Mouse (Mus musculus) heart, adult 11 months (tissue): Measurements from ENCODE around the gene Irf2bp2.

Experiments used
- DNase-seq: peaks from one replicate; pipeline ENCODE4 v3.0.0; 2022

Gene Irf2bp2

DNA sequence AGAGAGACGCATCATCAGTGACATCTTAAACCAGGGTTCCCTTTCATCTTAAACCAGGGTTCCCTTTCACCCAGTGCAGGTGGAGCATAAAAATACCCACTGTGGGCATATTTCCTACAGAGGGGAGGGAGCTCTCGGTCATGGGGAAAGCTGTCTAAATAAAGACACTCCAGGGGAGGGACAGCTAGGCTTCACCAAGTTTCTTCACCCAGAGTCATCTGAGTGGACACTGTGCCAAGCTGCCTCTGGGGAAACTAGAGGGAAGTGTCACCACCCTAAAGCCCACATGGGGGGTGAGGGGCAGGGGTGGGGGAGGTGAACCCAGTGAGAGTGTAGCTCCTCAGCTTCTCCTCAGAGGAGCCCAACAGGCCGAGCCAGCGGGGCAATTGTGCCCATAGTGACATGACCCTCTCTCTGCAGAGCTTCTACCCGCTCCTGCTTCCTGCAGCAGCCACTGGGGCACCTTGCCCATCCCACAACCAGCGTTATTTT, 27.8 kb downstream of the Irf2bp2 start:
- peak; percentile 99 for DNase-seq

DNA sequence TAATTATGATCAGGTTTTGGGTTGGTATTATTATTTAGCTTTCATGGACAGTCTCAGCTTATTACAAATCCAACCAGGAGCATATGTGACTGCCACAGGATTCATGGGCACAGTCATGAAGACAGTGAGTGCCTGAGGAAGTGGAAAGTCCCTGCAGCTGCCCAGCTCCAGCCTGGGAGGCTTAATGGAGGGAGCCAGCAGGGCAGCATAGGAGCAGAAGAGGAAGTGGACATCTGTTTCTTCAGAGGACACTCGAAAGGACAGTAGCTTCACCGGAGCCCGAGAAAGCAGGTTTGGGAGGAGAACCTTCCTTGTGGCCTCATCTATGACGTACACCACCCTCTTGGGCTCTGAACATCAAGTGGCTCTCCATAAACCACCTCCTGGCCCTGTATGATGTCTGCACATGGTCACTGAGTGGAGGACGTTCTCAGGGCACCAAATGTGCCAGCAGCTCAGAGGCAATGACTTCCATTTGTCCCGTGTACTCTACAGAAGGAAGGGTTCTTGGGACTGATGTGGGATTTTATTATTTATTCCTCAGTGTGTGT, 28.5 kb downstream of the Irf2bp2 start:
- peak; percentile 96 for DNase-seq

DNA sequence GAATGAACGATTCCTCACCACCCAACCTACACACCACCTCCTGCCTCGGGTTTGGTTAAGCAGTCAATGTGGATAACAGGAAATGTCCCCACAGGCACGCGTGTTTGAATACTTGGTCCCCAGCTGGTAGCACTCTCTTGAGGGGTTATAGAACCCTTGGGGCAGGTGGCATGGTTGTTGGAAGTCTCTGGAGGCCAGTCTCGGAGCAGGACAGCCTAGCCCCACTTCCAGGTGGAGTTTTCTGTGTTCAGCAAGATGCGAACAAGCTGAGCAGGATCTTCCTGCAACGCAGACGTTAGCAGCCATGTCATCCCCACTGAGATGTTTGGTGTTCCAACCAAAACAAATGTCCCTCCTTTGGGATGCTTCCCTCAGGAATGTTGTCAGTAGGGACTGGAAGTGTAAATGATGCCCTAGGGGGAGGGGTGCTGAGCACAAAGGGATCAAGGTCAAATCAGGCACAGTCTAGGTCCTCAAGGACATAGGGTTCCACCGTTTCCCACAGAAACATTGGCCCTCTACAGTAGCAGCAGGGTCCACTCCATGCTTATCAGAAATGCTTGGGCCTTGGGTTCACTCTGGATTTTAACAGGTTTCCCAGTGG, 29.1 kb downstream of the Irf2bp2 start:
- peak; percentile 90 for DNase-seq

DNA sequence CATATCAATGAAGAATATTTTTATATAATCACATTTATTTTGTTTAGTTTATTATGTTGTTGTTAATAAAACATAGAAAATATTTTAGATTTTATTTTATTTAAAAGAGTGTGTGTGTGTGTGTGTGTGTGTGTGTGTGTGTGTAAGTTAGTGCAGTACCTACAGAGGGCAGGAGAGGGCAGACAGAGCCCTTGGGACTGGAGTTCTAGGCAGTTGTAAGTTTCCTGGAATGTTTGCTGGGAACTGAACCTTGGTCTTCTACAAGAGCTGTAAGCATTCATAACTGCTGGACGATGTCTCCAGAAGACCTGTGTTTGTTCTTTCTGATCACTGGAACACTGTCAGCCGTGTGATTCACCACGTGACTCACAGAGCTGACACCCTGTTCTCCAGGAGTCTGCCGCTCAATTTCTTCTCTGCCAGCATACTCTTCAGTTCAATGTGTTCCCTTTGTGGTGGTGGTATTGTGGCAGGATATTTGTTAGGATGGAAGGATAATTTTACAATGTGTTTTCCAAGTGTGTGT, 32.4 kb downstream of the Irf2bp2 start:
- peak; percentile 74 for DNase-seq

DNA sequence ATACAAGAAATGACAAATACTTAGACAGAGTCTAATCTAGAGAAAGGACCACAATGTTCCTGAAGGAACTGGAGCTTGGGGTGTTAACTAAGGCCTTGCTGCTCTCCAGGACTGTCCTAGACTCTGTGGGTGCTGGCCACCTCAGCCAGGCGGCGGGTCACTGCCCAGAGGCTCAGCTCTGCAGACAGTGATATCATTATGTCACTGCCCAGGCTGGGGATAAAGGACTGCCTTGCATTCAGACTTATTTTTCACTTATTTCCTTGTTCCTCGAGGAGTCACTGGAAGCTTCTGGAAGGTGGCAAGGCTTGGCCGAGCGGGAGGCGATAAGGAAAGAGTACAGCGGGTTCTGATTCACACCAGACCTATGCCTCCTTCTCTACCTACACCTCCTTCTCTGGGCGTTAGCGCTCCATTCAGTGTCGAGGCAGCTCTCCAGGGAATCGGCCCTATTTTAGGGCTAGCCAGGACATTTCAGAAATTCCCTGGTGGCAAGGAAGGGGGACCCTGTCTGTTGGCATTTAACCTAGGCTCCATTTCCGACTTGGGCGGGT, 35.3 kb downstream of the Irf2bp2 start:
- peak; percentile 88 for DNase-seq

DNA sequence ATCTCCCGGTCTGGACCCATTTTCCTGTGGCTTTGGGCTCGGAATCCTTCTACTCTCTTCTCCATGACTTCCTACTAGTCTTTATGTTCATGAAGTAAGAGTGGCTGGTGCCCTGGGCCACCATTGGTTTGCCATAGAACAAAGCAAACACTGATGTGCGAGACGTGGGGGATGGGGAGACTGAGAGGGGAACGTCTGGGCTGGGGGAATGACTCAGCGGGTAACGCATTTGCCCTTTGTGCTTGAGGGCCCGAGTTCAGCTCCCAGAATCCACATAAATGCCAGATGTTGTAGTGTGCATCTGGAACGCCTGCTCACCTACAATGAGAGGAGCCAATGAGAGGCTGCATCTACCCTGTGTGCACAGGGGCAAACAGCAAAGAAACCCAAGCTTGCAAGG, 36.4 kb downstream of the Irf2bp2 start:
- peak; percentile 87 for DNase-seq

DNA sequence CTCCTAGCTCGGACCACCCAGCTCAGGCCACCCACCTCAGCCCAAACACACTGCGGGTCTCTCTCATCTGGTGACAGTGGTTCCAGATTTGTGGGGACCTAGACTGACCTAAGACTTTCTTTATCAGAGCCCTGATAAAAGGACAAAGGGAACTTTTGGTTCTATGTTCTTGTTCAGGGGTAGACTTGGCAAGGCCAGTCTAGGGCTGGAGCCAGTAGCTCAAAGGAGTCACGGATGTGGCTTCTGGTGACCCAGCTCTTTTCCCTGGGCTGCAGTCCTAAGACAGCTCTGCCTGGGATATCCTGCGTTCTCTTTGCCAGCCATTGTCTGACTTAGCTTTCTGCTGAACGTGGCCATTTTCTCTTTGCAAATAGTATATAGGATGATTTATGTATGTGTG, 37.1 kb downstream of the Irf2bp2 start:
- peak; percentile 97 for DNase-seq

DNA sequence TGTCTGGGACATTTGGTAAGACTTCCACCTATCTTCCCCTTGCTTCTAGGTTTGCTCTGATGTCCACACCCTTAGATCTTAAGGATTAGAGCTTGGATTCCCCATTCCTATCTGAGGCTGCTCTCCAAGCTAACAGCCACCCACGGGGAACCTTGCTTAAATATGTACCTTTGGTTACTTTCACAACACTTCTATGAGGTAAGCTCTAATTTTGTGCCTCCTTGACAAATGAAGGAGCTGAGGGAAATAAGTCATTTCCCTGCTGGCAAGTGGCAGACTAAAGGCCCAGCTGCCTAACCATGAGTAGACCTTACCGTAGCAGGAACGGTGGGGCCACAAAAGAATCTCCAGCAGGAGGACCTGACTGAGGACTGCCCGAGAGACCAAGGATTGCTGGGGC, 39.0 kb downstream of the Irf2bp2 start:
- DNase-seq: no peak

DNA sequence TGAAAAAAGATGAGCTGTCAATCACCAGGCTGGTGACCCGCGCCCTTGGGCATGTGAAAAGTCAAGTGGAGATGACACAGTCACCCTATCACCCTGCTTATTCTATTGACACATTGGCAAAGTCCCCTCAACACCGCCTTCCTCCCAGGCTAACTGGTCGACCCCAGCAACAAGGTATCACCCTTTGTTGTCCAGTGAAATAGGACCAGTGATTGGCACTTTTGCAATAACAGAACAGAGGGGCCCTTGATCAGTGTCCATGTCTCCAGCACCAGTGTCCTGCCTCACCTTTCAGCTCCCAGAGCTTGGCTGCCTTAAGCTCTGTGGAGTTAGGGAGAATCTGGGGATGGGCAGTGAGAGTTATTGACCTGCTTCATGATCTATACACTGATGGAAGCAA, 41.9 kb downstream of the Irf2bp2 start:
- DNase-seq: peak; percentile 91

DNA sequence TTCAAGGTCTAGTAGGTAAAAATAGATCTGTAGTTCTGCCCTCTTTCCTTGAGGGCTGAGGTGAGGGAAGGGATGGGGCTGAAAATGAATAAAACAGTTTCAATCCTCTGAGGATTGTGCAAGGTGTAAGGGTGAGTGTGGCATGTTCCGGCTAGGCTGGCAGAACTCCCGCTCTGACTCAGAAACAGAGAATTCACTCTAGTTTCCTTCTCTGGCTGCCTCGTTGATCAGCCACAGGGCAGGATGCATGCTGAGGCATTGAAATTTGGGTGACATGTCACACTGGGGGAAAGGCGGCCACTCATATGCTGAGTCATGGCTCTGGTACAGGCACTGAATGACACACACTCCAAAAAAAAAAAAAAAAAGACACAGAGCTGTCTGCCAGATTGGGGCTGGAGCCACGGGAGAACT, 42.8 kb downstream of the Irf2bp2 start:
- peak; percentile 97 for DNase-seq

DNA sequence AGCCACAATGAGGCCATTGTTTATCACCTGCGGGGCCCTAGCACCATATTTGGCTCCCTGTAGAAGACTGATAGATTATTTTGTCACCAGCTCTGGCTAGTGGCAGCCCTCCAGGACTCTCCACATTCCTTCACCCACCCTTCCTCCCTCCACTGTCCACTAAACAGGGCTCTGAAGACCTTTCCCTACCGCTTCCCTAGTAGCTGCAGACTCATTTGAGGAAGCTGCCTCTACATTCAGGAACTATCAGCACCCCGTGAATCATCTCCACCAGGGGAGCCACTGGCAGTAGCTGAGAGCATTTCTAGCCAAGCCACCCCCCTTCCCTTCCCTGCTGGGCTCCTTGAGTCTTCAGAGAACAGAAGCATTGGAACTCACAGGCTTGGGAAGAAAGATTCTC, 45.9 kb downstream of the Irf2bp2 start:
- peak; percentile 98 for DNase-seq

DNA sequence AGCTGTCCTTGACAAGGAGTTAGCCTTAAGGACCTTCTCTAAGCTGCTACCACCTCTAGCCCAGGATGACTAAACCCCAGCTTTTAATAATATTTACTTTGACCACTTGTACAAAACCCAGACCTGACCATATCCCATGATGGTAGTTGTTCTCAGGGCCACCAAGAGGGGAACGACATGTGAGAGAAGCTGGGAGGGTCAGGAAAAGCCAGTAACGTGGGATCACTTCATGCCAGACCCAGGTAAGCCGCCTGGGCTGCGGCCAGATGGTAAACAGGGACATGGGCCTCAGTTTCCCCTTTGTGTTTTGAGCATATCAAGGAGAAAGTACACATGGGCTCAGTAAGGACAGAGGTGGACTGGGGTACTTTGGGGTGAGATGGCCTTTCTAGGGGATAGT, 46.4 kb downstream of the Irf2bp2 start:
- peak; percentile 91 for DNase-seq

DNA sequence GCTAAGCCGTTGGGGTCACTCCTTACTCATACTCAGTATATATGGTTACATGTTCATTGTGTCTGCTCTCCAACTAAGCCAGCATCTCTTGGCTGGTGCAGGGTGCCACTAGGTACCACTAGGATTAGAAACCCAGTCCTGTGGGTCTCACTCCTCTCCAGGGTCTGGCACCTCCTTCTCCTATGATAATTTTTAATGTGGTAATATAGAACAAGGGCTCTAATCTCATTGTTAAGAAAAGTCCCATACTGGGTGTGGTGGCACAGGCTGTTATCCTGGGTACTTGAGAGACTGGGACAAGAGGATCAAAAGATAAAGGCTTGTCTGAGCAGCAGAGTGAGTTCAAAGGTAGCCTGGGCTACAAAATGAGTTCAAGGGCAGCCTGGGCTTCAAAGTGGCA, 47.3 kb downstream of the Irf2bp2 start:
- DNase-seq: peak; percentile 86

DNA sequence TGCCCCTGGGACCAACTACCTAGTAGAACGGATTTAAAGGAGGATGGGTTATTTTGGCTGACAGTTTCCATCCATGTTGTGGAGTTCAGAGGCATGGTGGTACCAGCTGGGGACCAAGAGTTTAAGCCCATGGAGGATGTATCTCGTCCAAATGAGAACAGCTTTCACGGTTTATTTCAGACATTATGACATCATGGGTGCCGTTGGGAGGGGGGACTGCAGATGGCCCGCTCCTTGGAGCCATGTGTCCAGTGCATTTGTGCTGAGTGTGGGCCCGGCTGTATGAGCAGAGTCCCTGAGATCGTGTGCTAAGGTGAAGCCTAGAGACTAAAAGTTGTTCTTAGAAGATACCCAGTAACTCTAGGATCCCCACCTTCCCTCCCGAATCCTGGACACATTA, 50.4 kb downstream of the Irf2bp2 start:
- peak; percentile 90 for DNase-seq

DNA sequence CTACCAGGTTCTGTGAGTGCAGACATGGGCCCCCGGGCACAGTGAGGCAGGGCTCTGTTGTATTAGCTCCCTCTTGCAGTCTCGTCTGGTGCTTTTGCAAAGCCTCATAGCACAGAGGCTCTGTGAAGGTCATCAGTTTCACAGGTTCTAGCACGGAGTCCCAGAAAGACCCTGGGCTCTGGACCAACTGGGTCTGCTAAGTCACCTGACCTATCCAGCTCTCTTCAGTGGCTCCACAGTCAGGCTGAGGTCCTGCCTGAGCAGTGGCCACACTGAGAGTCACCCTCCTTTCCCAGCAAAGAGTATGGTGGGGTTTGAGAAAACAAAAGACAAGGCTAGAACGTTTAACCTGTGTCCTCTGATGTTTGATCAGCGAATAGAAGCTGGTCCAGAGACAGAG, 51.0 kb downstream of the Irf2bp2 start:
- peak; percentile 92 for DNase-seq

DNA sequence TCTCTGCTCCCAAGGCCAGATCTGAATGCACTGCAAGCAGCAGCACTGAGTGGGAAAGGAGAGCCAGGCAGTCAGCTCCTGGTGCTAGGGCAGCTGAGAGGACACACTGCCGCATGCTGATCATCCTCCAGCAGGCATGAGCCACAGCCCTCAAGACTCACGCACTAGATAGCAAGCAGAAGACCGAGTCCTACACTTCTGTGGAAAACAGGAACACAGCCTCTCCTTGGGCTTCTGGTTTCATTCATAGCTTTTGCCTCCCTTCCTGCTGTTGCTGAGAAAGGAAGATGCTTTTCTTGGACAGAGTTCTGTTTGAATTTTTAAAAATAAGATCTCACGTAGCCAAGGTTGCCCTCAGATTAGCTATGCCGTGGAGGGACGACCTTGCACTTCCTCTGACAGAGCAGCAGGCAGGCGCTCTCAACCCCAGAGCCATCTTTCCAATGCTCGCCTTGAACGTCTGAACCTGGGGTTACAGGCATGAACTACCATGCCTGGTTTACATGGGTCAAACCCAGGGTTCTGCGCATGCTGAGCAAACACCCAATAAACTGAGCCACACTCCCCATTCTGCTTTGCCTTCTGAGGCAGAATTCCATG, 51.6 kb downstream of the Irf2bp2 start:
- peak; percentile 93 for DNase-seq

DNA sequence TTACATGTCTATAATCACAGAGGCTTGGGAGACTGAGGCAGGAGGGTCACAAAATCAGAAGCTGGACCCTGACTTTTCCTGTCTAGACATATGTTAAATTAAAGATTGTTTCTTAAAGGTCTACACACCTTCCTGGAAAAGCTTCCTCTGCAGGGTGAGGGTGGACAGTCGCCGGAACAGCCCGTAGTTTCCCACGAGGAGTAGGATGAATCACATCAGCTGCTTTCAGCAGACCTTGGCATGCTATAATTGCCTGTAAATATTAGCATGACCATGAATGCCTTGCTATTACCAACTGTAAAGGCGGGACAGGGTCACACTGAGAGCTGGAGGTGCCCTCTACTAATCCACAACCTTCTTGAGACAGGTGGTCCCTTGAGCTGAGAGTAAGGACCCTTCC, 53.5 kb downstream of the Irf2bp2 start:
- peak; percentile 89 for DNase-seq

DNA sequence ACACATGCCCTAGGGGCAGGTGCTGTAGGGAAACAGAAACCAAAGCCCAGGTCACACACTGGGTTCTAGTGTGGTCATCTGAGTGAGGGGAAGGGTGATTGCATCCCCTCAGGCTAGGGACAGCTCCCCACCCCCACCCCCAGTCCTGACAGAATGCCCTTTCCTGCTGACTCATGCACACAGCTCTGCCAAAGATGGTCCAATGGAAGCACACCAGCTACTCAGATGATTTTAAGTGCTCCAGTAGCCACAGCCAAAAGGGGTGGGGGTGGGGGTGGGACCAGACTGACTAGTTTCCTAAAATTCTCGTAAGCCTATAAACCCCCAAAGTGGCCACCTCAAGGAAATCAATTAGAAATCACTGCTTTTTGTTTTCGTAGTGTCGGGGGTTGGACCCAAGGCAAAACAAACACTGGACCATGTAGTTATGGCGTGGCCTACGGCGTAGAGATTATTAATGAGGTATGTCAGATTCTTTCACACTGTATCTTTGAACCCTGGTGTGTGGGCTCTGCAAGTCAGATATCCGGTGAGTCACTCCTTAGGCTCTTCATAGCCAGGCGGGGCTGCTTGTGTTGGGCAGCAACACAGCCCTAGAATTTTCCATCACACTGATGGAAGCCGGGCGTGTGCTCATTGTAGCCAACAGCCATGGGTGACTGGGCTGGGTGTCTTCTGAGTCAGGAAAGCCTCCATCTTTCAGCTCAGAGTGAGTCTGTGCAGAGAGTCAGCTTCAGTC, 54.3 kb downstream of the Irf2bp2 start:
- peak; percentile 98 for DNase-seq

DNA sequence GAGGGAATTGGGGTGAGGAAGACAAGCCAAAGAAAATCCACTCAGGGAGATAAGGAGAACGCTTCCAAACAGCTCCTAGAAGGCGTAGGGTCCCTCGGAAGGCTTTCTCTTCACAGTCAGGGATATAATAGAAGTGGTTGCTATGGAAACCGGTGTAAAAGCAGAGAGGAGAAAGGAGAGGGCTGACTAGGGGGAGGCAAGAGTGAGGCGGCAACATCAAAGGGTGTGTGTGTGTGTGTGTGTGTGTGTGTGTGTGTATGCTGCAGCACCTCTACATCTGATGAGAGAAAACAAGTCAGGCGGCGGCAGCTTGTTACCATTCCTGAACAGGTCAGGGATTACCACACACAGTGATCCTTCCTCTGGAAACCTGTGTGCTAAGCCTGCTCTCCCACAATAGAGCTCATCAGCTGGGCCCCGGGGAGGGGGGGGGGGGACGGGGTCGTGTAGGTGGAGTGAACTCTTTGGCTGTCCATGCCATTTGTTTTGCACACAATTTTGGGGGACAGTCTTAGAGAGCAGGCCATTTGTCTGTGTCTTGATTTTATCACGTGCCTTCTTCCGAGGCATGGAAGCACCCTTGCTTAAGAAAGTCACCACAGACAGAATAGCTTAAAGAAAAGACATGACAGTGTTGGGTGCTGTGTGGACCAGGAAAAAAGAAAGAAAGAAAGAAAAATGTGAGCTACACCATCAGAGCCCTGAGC, 55.0 kb downstream of the Irf2bp2 start:
- DNase-seq: peak; percentile 93
